Mouse (Mus musculus): Measurements from ENCODE around the gene Dgki.

DNA sequence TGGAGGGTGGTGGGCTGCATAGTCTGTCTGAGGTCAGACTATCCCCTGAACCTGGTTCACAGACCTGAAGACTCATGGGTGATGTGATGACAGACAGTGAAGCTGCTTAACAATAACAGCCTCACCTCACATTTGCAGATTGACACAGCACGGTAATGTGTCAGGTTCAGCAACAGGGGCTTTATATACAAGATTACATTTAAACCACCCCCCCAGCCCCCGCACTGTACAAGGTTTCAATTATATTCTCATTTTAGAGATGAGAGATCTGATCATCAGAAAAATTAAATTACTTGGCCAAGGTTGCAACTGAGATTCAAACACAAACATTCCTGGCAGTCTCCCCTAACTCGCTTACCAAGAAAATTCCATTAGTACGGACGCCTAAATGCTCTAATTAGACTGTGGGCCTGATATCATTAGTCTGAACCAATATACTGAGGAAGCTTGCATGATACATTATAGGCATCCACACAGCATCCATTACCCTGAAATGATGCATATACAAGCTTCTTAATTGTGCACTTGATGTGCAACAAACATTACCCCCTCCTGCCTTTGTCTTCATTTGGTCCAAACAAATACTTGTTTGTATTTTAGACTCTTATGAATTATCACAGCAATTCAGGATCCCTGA lies 330.6 kb downstream of the Dgki start:
- TF ChIP-seq CTCF (IDR thresholded peaks at IDR 0.05; ENCODE audit: low read depth, low read length) (no peak), TAL1 (conservative IDR thresholded peaks at IDR 0.05; ENCODE audit: low read depth, low read length) (no peak), GATA1 (IDR thresholded peaks at IDR 0.05; ENCODE audit: borderline replicate concordance, low read length) (no peak), POLR2AphosphoS5 (IDR thresholded peaks at IDR 0.05; ENCODE audit: insufficient replicate concordance, low read depth, low read length) (no peak), GATA2 (IDR thresholded peaks at IDR 0.05; ENCODE audit: borderline replicate concordance, low read depth, low read length) (no peak)
